Mouse (Mus musculus): ENCODE data around the gene Sf3b4.
"Not testable (repeated sequence)": the region's sequence is repeated elsewhere in the genome, so short reads cannot be mapped to it uniquely, and the experiment has no call there.

- not testable (repeated sequence) for TF ChIP-seq GATA1 (IDR thresholded peaks at IDR 0.05; ENCODE audit: borderline replicate concordance, low read length); FLI1 (IDR thresholded peaks at IDR 0.05; ENCODE audit: low read length)
Observed at GRCm38 (mm10) chr3:96174042-96174441, 1.9 kb downstream of the Sf3b4 start.

Measured in megakaryocyte, embryonic 14.5 days (primary cell).